Mouse (Mus musculus) MEL (cell line): ENCODE measurements at regions not wholly inside any gene's neighbourhood (a gene's known extent, or its start where the extent isn't known, plus 50 kb on each side); places are given as distances from the start of the nearest gene placed in this dataset.
"Not testable (repeated sequence)": the region's sequence is repeated elsewhere in the genome, so short reads cannot be mapped to it uniquely, and the experiment has no call there.

Experiments used
- DNase-seq: peaks from one replicate; pipeline ENCODE4 v3.0.0; 2011; ENCODE audit warnings: low read depth, low spot score
- H3K27ac ChIP-seq: 2 replicates; pipeline ENCODE4 v1.5.1; 2012; ENCODE audit warnings: low read depth, mild to moderate bottlenecking, control low read depth, low read length, moderate library complexity; ENCODE audit not compliant: control insufficient read depth
- H3K27me3 ChIP-seq, 2 experiments: fragments of 150-350 bp in 1 of 2; sonication (generic) in 1 of 2; 2 replicates each; pipeline ENCODE4 v1.6.1; 2012; ENCODE audit warnings: low read length in 2 of 2, mild to moderate bottlenecking in 2 of 2, improper control_type of control experiment in 1 of 2, moderate library complexity in 1 of 2; ENCODE audit not compliant: insufficient read depth in 2 of 2, control insufficient read depth in 1 of 2
- H3K36me3 ChIP-seq, 2 experiments: 2 replicates each; pipeline ENCODE4 v1.6.1; 2012 to 2014; ENCODE audit warnings: low read length in 2 of 2, improper control_type of control experiment in 1 of 2, inconsistent platforms in 1 of 2, mild to moderate bottlenecking in 1 of 2; ENCODE audit not compliant: insufficient read depth in 2 of 2, control insufficient read depth in 1 of 2
- H3K4me1 ChIP-seq, 2 experiments: fragments of 150-350 bp in 1 of 2; sonication (generic) in 1 of 2; 2 replicates each; pipeline ENCODE4 v1.6.1; 2012; ENCODE audit warnings: low read length in 2 of 2, improper control_type of control experiment in 1 of 2, mild to moderate bottlenecking in 1 of 2; ENCODE audit not compliant: insufficient read depth in 2 of 2, control insufficient read depth in 1 of 2
- H3K4me3 ChIP-seq, 2 experiments: fragments of 150-350 bp in 1 of 2; sonication (generic) in 1 of 2; 2 replicates each; pipeline ENCODE4 v1.5.1; 2012; ENCODE audit warnings: low read depth in 2 of 2, low read length in 2 of 2, mild to moderate bottlenecking in 2 of 2, moderate library complexity in 2 of 2, control low read depth in 1 of 2, improper control_type of control experiment in 1 of 2; ENCODE audit not compliant: control insufficient read depth in 1 of 2, insufficient read depth in 1 of 2
- H3K79me2 ChIP-seq: 2 replicates; pipeline ENCODE4 v1.6.1; 2012; ENCODE audit warnings: mild to moderate bottlenecking, low read length, moderate library complexity; ENCODE audit not compliant: control insufficient read depth, poor library complexity, insufficient read depth
- H3K9ac ChIP-seq: 2 replicates; pipeline ENCODE4 v1.6.1; 2012; ENCODE audit warnings: low read depth, mild to moderate bottlenecking, control low read depth, low read length, moderate library complexity; ENCODE audit not compliant: control insufficient read depth, poor library complexity, severe bottlenecking
- H3K9me3 ChIP-seq: fragments of 150-350 bp; sonication (generic); replicated peaks from 2 replicates; pipeline ENCODE4 v1.6.1; 2012; ENCODE audit warnings: mild to moderate bottlenecking, low read length, improper control_type of control experiment, moderate library complexity; ENCODE audit not compliant: insufficient read depth
- CTCF ChIP-seq, 3 experiments: IDR thresholded peaks in 2 of 3; conservative IDR thresholded peaks in 1 of 3; 2 replicates each; pipeline ENCODE4 v1.5.1; 2011 to 2012; ENCODE audit warnings: low read length in 3 of 3, low read depth in 2 of 3, mild to moderate bottlenecking in 2 of 3, improper control_type of control experiment in 1 of 3, inconsistent platforms in 1 of 3, mixed read lengths in 1 of 3, moderate library complexity in 1 of 3; ENCODE audit not compliant: control insufficient read depth in 1 of 3, insufficient read depth in 1 of 3, poor library complexity in 1 of 3, severe bottlenecking in 1 of 3
- E2F4 ChIP-seq: IDR thresholded peaks from 2 replicates; pipeline ENCODE4 v1.6.1; 2011; ENCODE audit warnings: low read depth, low read length, improper control_type of control experiment, borderline replicate concordance
- GATA1 ChIP-seq: IDR thresholded peaks from 2 replicates; pipeline ENCODE4 v1.6.1; 2011; ENCODE audit warnings: low read depth, low read length, improper control_type of control experiment
- HCFC1 ChIP-seq: IDR thresholded peaks from 2 replicates; pipeline ENCODE4 v1.6.1; 2012; ENCODE audit warnings: low read depth, mild to moderate bottlenecking, inconsistent platforms, low read length, improper control_type of control experiment, moderate library complexity
- MAX ChIP-seq: IDR thresholded peaks from 2 replicates; pipeline ENCODE4 v1.6.1; 2011; ENCODE audit warnings: low read length, improper control_type of control experiment
- MAZ ChIP-seq: IDR thresholded peaks from 2 replicates; pipeline ENCODE4 v1.6.1; 2012; ENCODE audit warnings: low read depth, mild to moderate bottlenecking, inconsistent platforms, low read length, improper control_type of control experiment
- MYB ChIP-seq: IDR thresholded peaks from 2 replicates; pipeline ENCODE4 v1.6.1; 2011; ENCODE audit warnings: mild to moderate bottlenecking, low read depth, low read length, improper control_type of control experiment
- POLR2A ChIP-seq, 2 experiments: IDR thresholded peaks; 2 replicates each; pipeline ENCODE4 v1.6.1; 2011 to 2012; ENCODE audit warnings: low read length in 2 of 2, mild to moderate bottlenecking in 2 of 2, control low read depth in 1 of 2, improper control_type of control experiment in 1 of 2, low read depth in 1 of 2, moderate library complexity in 1 of 2; ENCODE audit not compliant: control insufficient read depth in 1 of 2, insufficient read depth in 1 of 2, poor library complexity in 1 of 2
- POLR2AphosphoS2 ChIP-seq: IDR thresholded peaks from 2 replicates; pipeline ENCODE4 v1.6.1; 2011; ENCODE audit warnings: low read length, improper control_type of control experiment
- POLR2AphosphoS5 ChIP-seq: IDR thresholded peaks from 2 replicates; pipeline ENCODE4 v1.6.1; 2012; ENCODE audit warnings: low read depth, borderline replicate concordance, mild to moderate bottlenecking, inconsistent platforms, low read length, moderate library complexity, mixed read lengths
- RCOR1 ChIP-seq: IDR thresholded peaks from 2 replicates; pipeline ENCODE4 v1.6.1; 2012; ENCODE audit warnings: low read depth, mild to moderate bottlenecking, inconsistent platforms, low read length, improper control_type of control experiment
- SIN3A ChIP-seq: IDR thresholded peaks from 2 replicates; pipeline ENCODE4 v1.6.1; 2012; ENCODE audit warnings: low read length, improper control_type of control experiment, inconsistent platforms
- TCF12 ChIP-seq: IDR thresholded peaks from 2 replicates; pipeline ENCODE4 v1.6.1; 2014; ENCODE audit warnings: low read depth, mild to moderate bottlenecking, inconsistent platforms, low read length, improper control_type of control experiment, moderate library complexity
- UBTF ChIP-seq: IDR thresholded peaks from 2 replicates; pipeline ENCODE4 v1.6.1; 2012; ENCODE audit warnings: low read depth, mild to moderate bottlenecking, inconsistent platforms, low read length, improper control_type of control experiment, moderate library complexity, borderline replicate concordance; ENCODE audit not compliant: insufficient read depth
- USF2 ChIP-seq, 2 experiments: IDR thresholded peaks; 2 replicates each; pipeline ENCODE4 v1.6.1; 2011 to 2012; ENCODE audit warnings: improper control_type of control experiment in 2 of 2, low read length in 2 of 2, borderline replicate concordance in 1 of 2, inconsistent platforms in 1 of 2, low read depth in 1 of 2, mild to moderate bottlenecking in 1 of 2; ENCODE audit not compliant: insufficient read depth in 1 of 2
- ZC3H11A ChIP-seq: IDR thresholded peaks from 2 replicates; pipeline ENCODE4 v1.6.1; 2012; ENCODE audit warnings: low read depth, mild to moderate bottlenecking, inconsistent platforms, low read length, improper control_type of control experiment
- ZKSCAN1 ChIP-seq: IDR thresholded peaks from 2 replicates; pipeline ENCODE4 v1.6.1; 2012; ENCODE audit warnings: low read depth, mild to moderate bottlenecking, inconsistent platforms, low read length, improper control_type of control experiment, moderate library complexity
- ZNF384 ChIP-seq: IDR thresholded peaks from 2 replicates; pipeline ENCODE4 v1.6.1; 2012; ENCODE audit warnings: low read depth, mild to moderate bottlenecking, inconsistent platforms, low read length, improper control_type of control experiment

DNA sequence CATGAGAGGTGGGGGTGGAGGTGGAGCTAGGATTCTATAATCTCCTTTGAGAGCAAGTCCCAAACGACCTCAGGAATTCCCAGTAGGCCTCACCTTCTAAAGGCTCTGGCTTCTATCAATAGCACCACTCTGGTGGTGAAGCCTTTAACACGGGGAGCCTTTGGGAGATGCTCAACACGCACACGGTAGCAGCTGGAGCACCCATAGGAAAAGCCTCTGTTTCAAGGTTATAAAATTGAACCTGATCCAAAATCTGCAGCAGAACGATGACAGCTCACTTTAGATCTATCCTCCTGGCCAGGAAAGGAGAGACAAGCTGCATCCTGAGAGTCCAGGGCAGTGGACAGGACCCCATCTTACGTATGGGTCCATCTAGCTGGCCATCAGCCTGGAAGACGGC, 53.7 kb upstream of the Dlx2 start:
- Histone ChIP-seq H3K4me1 (peaks cover 0 to 6% of the 10 kb centered on the region in 2 experiments; a peak in 2 of 4 replicates), H3K4me3 (no peak overlapping the region), H3K9me3 (no peaks in the 10 kb centered on the region), H3K27ac (no peak overlapping the region), H3K79me2 (no peaks in the 10 kb centered on the region), H3K27me3 (no peaks in the 10 kb centered on the region; a peak in 1 of 4 replicates), H3K9ac (no peak overlapping the region), H3K36me3 (peaks cover 0 to 5% of the 10 kb centered on the region in 2 experiments; a peak in 1 of 4 replicates)
- no peak for DNase-seq
- TF ChIP-seq HCFC1 (no peak), TCF12 (no peak), UBTF (no peak), E2F4 (no peak)

DNA sequence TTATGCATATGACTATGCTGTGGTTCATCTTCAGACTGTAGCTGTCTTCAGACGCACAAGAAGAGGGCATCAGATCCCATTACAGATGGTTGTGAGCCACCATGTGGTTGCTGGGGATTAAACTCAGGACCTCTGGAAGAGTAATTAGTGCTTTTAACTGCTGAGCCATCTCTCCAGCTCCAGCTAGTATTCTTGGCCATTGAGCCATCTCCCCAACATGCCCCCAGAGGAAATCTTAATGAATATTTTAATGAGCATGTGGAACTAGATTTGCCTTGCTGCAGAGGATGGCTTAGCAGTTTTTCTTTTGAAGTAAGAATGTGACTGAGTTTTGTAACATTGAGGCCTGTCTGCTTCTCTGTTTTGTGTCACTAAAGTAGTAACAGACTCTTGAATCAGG, 54.4 kb upstream of the Dlx2 start:
- Histone ChIP-seq H3K27ac (no peak overlapping the region), H3K9ac (no peak overlapping the region), H3K27me3 (no peaks in the 10 kb centered on the region; a peak in 1 of 4 replicates), H3K9me3 (no peaks in the 10 kb centered on the region), H3K4me1 (peaks cover 0 to 6% of the 10 kb centered on the region in 2 experiments; a peak in 2 of 4 replicates), H3K36me3 (peaks cover 0 to 5% of the 10 kb centered on the region in 2 experiments; a peak in 1 of 4 replicates), H3K4me3 (no peak overlapping the region), H3K79me2 (no peaks in the 10 kb centered on the region)
- DNase-seq = no peak
- TF ChIP-seq POLR2A (IDR thresholded peaks at IDR 0.05; ENCODE audit: control insufficient read depth in 1 of 2, insufficient read depth in 1 of 2, low read depth in 1 of 2, low read length in 2 of 2, poor library complexity in 1 of 2) = no peak
- TF ChIP-seq POLR2AphosphoS5 = no peak
- TF ChIP-seq USF2 (IDR thresholded peaks at IDR 0.05; ENCODE audit: borderline replicate concordance in 1 of 2, insufficient read depth in 1 of 2, low read depth in 1 of 2, low read length in 2 of 2) = no peak
- no peak for TF ChIP-seq ZC3H11A

DNA sequence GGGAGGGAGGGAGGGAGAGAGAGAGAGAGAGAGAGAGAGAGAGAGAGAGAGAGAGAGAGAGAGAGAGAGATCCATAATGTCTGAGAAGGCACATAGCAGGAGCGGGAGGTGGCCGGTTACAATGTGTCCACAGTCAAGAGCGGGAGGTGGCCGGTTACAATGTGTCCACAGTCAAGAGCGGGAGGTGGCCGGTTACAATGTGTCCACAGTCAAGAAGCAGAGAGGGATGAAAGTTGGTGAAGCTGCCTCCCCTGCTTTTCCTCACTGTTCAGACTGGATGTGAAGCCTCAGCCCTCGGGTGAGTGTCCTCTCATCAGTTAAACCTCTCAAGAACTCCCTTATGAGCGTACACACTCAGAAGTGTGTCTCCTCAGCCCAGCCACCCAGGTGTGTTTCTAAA, 57.2 kb upstream of the Dlx2 start:
- not testable (repeated sequence) for H3K27me3 ChIP-seq, H3K4me1 ChIP-seq, H3K79me2 ChIP-seq, H3K27ac ChIP-seq, H3K4me3 ChIP-seq, H3K9me3 ChIP-seq, H3K9ac ChIP-seq, H3K36me3 ChIP-seq, DNase-seq

DNA sequence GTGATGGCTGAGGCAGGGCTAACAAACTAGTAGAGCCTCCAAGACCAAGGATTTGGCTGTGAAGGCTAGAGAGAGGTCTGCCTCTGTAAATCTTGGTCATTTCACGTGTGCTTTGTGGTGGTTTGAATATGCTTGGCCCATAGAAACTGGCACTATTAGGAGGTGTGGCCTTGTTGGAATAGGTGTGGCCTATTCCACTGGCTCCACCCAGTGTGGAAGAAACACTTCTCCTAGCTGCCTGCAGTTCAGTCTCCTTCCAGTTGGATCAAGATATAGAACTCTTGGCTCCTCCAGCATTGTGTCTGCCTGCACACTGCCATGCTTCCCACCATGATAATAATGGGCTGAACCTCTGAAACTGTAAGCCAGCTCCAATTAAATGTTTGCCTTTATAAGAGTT, 59.1 kb upstream of the Dlx2 start:
- Histone ChIP-seq H3K27ac (no peak overlapping the region), H3K36me3 (no peaks in the 10 kb centered on the region), H3K4me3 (no peak overlapping the region), H3K9me3 (no peaks in the 10 kb centered on the region), H3K9ac (no peak overlapping the region), H3K79me2 (no peaks in the 10 kb centered on the region), H3K4me1 (no peaks in the 10 kb centered on the region), H3K27me3 (peaks cover 2 to 5% of the 10 kb centered on the region in 2 experiments; a peak in 3 of 4 replicates)
- no peak for DNase-seq
- TF ChIP-seq POLR2AphosphoS2 (no peak), SIN3A (no peak), MAZ (no peak), MAX (no peak), ZC3H11A (no peak), GATA1 (no peak), CTCF (IDR thresholded peaks at IDR 0.05 in 2 of 3, conservative IDR thresholded peaks at IDR 0.05 in 1 of 3; ENCODE audit: control insufficient read depth in 1 of 3, insufficient read depth in 1 of 3, low read depth in 2 of 3, low read length in 3 of 3, poor library complexity in 1 of 3, severe bottlenecking in 1 of 3) (no peak), MYB (no peak), ZNF384 (no peak), RCOR1 (no peak), ZKSCAN1 (no peak), POLR2AphosphoS5 (no peak)
